Mouse (Mus musculus): ENCODE data around the gene Ppp1r13b. TPM values are rescaled to one million over a fixed set of nuclear protein-coding genes. Genes with fewer than 3 reads are reported as not detected.
A peak's percentile ranks its signal among the peaks of the same experiment; 100 is the strongest.

Gene Ppp1r13b
- polyA plus RNA-seq, 1 experiment from 2014 or later, result 14.9 TPM

GRCm38 (mm10) chr12:111798493-111798892 lies 109.4 kb downstream of the Ppp1r13b start:
- H3K36me3 ChIP-seq, result peaks cover 95% of the 10 kb centered on the region
- ATAC-seq (ENCODE audit: insufficient number of reproducible peaks, low FRiP score, low TSS enrichment, low read depth), result no peak
- WGBS, result 84% methylated on average over 13 of the region's 13 CpGs
- no peaks in the 10 kb centered on the region for H3K9me3 ChIP-seq
- no peak overlapping the region for H3K27ac ChIP-seq
- H3K4me2 ChIP-seq, result no peak overlapping the region
- no peak overlapping the region for H3K9ac ChIP-seq
- no peaks in the 10 kb centered on the region for H3K4me1 ChIP-seq
- no peak overlapping the region for H3K4me3 ChIP-seq
- no peaks in the 10 kb centered on the region for H3K27me3 ChIP-seq

GRCm38 (mm10) chr12:111797251-111797650 lies 110.7 kb downstream of the Ppp1r13b start:
- H3K4me1 ChIP-seq, result no peaks in the 10 kb centered on the region
- H3K9ac ChIP-seq, result no peak overlapping the region
- no peaks in the 10 kb centered on the region for H3K27me3 ChIP-seq
- WGBS, result 84% methylated on average over 8 of the region's 8 CpGs
- ATAC-seq (ENCODE audit: insufficient number of reproducible peaks, low FRiP score, low TSS enrichment, low read depth), result no peak
- H3K36me3 ChIP-seq, result peaks cover 91% of the 10 kb centered on the region
- no peak overlapping the region for H3K4me2 ChIP-seq
- H3K27ac ChIP-seq, result no peak overlapping the region
- H3K9me3 ChIP-seq, result no peaks in the 10 kb centered on the region
- H3K4me3 ChIP-seq, result no peak overlapping the region

GRCm38 (mm10) chr12:111795180-111795895 lies 112.6 kb downstream of the Ppp1r13b start:
- Histone ChIP-seq H3K9ac (no peak overlapping the region), H3K4me2 (no peak overlapping the region), H3K9me3 (no peaks in the 10 kb centered on the region), H3K27ac (no peak overlapping the region), H3K36me3 (peaks cover 91% of the 10 kb centered on the region), H3K4me3 (no peak overlapping the region), H3K27me3 (no peaks in the 10 kb centered on the region), H3K4me1 (no peaks in the 10 kb centered on the region)
- ATAC-seq (ENCODE audit: insufficient number of reproducible peaks, low FRiP score, low TSS enrichment, low read depth), result no peak
- WGBS, result 85% methylated on average over 28 of the region's 28 CpGs

GRCm38 (mm10) chr12:111794526-111795179 lies 113.3 kb downstream of the Ppp1r13b start:
- Histone ChIP-seq H3K4me2 (no peak overlapping the region), H3K4me1 (no peaks in the 10 kb centered on the region), H3K27me3 (no peaks in the 10 kb centered on the region), H3K36me3 (peaks cover 92% of the 10 kb centered on the region), H3K9ac (no peak overlapping the region), H3K27ac (no peak overlapping the region), H3K9me3 (no peaks in the 10 kb centered on the region), H3K4me3 (no peak overlapping the region)
- 87% methylated on average over 18 of the region's 18 CpGs for WGBS
- no peak for ATAC-seq (ENCODE audit: insufficient number of reproducible peaks, low FRiP score, low TSS enrichment, low read depth)

- Histone ChIP-seq H3K4me3 (no peak overlapping the region), H3K4me1 (no peaks in the 10 kb centered on the region), H3K36me3 (peaks cover 94% of the 10 kb centered on the region), H3K4me2 (no peak overlapping the region), H3K9ac (no peak overlapping the region), H3K9me3 (no peaks in the 10 kb centered on the region), H3K27me3 (no peaks in the 10 kb centered on the region), H3K27ac (0 out of 2 replicates have a peak overlapping the region, but pooled peaks have one; percentile 43)
- WGBS, result 72% methylated on average over 22 of the region's 22 CpGs
- ATAC-seq (ENCODE audit: insufficient number of reproducible peaks, low FRiP score, low TSS enrichment, low read depth), result 0 out of 2 replicates have a peak, but pooled peaks have one; percentile 12
Observed at GRCm38 (mm10) chr12:111794102-111794501, 113.8 kb downstream of the Ppp1r13b start.

GRCm38 (mm10) chr12:111791474-111792104 lies 116.3 kb downstream of the Ppp1r13b start:
- H3K4me1 ChIP-seq, result no peaks in the 10 kb centered on the region
- no peak overlapping the region for H3K4me3 ChIP-seq
- no peak overlapping the region for H3K27ac ChIP-seq
- 91% methylated on average over 13 of the region's 13 CpGs for WGBS
- no peak overlapping the region for H3K4me2 ChIP-seq
- no peaks in the 10 kb centered on the region for H3K9me3 ChIP-seq
- H3K27me3 ChIP-seq, result no peaks in the 10 kb centered on the region
- peaks cover 95% of the 10 kb centered on the region for H3K36me3 ChIP-seq
- H3K9ac ChIP-seq, result no peak overlapping the region
- ATAC-seq (ENCODE audit: insufficient number of reproducible peaks, low FRiP score, low TSS enrichment, low read depth), result no peak

- WGBS, result 88% methylated on average over 7 of the region's 7 CpGs
- H3K27me3 ChIP-seq, result no peaks in the 10 kb centered on the region
- ATAC-seq (ENCODE audit: insufficient number of reproducible peaks, low FRiP score, low TSS enrichment, low read depth), result no peak
Observed at GRCm38 (mm10) chr12:111790631-111791030, 117.3 kb downstream of the Ppp1r13b start.

GRCm38 (mm10) chr12:111790090-111790489 lies 117.8 kb downstream of the Ppp1r13b start:
- H3K36me3 ChIP-seq, result peaks cover 95% of the 10 kb centered on the region
- no peak for ATAC-seq (ENCODE audit: insufficient number of reproducible peaks, low FRiP score, low TSS enrichment, low read depth)
- H3K4me1 ChIP-seq, result no peaks in the 10 kb centered on the region
- no peaks in the 10 kb centered on the region for H3K9me3 ChIP-seq
- H3K4me2 ChIP-seq, result no peak overlapping the region
- no peak overlapping the region for H3K4me3 ChIP-seq
- 88% methylated on average over 5 of the region's 5 CpGs for WGBS
- no peak overlapping the region for H3K9ac ChIP-seq
- H3K27ac ChIP-seq, result no peak overlapping the region
- H3K27me3 ChIP-seq, result no peaks in the 10 kb centered on the region

More at GRCm38 (mm10) chr12:111790631-111791030, 117.3 kb downstream of the Ppp1r13b start:
- Histone ChIP-seq H3K4me1 (no peaks in the 10 kb centered on the region), H3K9ac (no peak overlapping the region), H3K27ac (no peak overlapping the region), H3K36me3 (peaks cover 95% of the 10 kb centered on the region), H3K9me3 (no peaks in the 10 kb centered on the region), H3K4me2 (no peak overlapping the region), H3K4me3 (no peak overlapping the region)

GRCm38 (mm10) chr12:111787015-111787414 lies 120.9 kb downstream of the Ppp1r13b start:
- no peaks in the 10 kb centered on the region for H3K4me1 ChIP-seq
- no peaks in the 10 kb centered on the region for H3K9me3 ChIP-seq
- H3K4me3 ChIP-seq, result no peak overlapping the region
- H3K9ac ChIP-seq, result no peak overlapping the region
- no peak for ATAC-seq (ENCODE audit: insufficient number of reproducible peaks, low FRiP score, low TSS enrichment, low read depth)
- H3K36me3 ChIP-seq, result peaks cover 89% of the 10 kb centered on the region
- WGBS, result 89% methylated on average over 6 of the region's 6 CpGs
- H3K4me2 ChIP-seq, result no peak overlapping the region
- no peak overlapping the region for H3K27ac ChIP-seq
- H3K27me3 ChIP-seq, result no peaks in the 10 kb centered on the region

- H3K9ac ChIP-seq, result no peak overlapping the region
- no peak overlapping the region for H3K27ac ChIP-seq
- H3K4me3 ChIP-seq, result no peak overlapping the region
- H3K36me3 ChIP-seq, result peaks cover 90% of the 10 kb centered on the region
- no peak for ATAC-seq (ENCODE audit: insufficient number of reproducible peaks, low FRiP score, low TSS enrichment, low read depth)
- H3K27me3 ChIP-seq, result no peaks in the 10 kb centered on the region
- H3K4me2 ChIP-seq, result no peak overlapping the region
- H3K9me3 ChIP-seq, result no peaks in the 10 kb centered on the region
- H3K4me1 ChIP-seq, result no peaks in the 10 kb centered on the region
- 66% methylated on average over 15 of the region's 15 CpGs for WGBS
Observed at GRCm38 (mm10) chr12:111785174-111785573, 122.7 kb downstream of the Ppp1r13b start.

GRCm38 (mm10) chr12:111779544-111779943 lies 128.4 kb downstream of the Ppp1r13b start:
- Histone ChIP-seq H3K27ac (no peak overlapping the region), H3K27me3 (no peaks in the 10 kb centered on the region), H3K36me3 (peaks cover 93% of the 10 kb centered on the region), H3K9ac (no peak overlapping the region), H3K9me3 (no peaks in the 10 kb centered on the region), H3K4me2 (no peak overlapping the region), H3K4me1 (no peaks in the 10 kb centered on the region), H3K4me3 (no peak overlapping the region)
- ATAC-seq (ENCODE audit: insufficient number of reproducible peaks, low FRiP score, low TSS enrichment, low read depth), result no peak
- WGBS, result 100% methylated on average over 1 of the region's 1 CpGs
